In genomic region chr8:120433734-120434133, GRCm38 (mm10) we compare ENCODE assay signal across 11 mouse cellular contexts.
DNase-seq lines count a peak whose midpoint lies in the region; ATAC-seq and TF ChIP-seq lines count a peak whose summit lies in the region.
"Had no signal": no experiment of that assay in that cellular context is flagged by ENCODE, and none has a peak within 500 bp of the region (broad histone marks: within the 10 kb centered on the region; RNA-seq: fewer than 3 reads in every experiment).

No protein-coding gene starts in this region.

- H3K27me3 ChIP-seq in midbrain, postnatal 0 days (ENCODE audit: insufficient read depth, low read length), result no peaks in the 10 kb centered on the region
- peaks cover 6% of the 10 kb centered on the region; the same call in 1 of the 2 replicates for H3K27me3 ChIP-seq in midbrain, embryonic 11.5 days (ENCODE audit: control insufficient read depth, insufficient read depth, low read length)
- H3K27me3 ChIP-seq: midbrain, embryonic 15.5 days had no signal

- TF ChIP-seq CTCF in gastrocnemius, adult 2 months (IDR thresholded peaks at IDR 0.05), result peak; percentile 60
- TF ChIP-seq CTCF in midbrain, postnatal 0 days (IDR thresholded peaks at IDR 0.05), result peak; percentile 69
- TF ChIP-seq CTCF in brain, embryonic 14.5 days (IDR thresholded peaks at IDR 0.05; ENCODE audit: borderline replicate concordance, extremely low read depth, insufficient read depth, insufficient read length), result peak; percentile 44; the same call in 1 of the 2 replicates

- H3K4me2 ChIP-seq in midbrain, postnatal 0 days (ENCODE audit: low read depth, low read length, poor library complexity, severe bottlenecking), result no peak overlapping the region
- no peak overlapping the region for H3K4me2 ChIP-seq in midbrain, embryonic 11.5 days
- H3K4me2 ChIP-seq: midbrain, embryonic 15.5 days had no signal

- no peaks in the 10 kb centered on the region for H3K36me3 ChIP-seq in midbrain, postnatal 0 days (ENCODE audit: insufficient read depth, low read length)
- H3K36me3 ChIP-seq in midbrain, embryonic 11.5 days (ENCODE audit: control insufficient read depth, insufficient read depth, low read length), result no peaks in the 10 kb centered on the region
- H3K36me3 ChIP-seq: midbrain, embryonic 15.5 days had no signal

- H3K4me3 ChIP-seq in gastrocnemius, adult 2 months, result no peak overlapping the region
- H3K4me3 ChIP-seq in midbrain, postnatal 0 days (ENCODE audit: low read depth, low read length), result no peak overlapping the region
- H3K4me3 ChIP-seq in midbrain, embryonic 11.5 days (ENCODE audit: low read depth, low read length), result no peak overlapping the region
- H3K4me3 ChIP-seq: midbrain, embryonic 15.5 days had no signal

- no peak for ATAC-seq in midbrain, postnatal 0 days (ENCODE audit: low FRiP score)
- ATAC-seq in midbrain, embryonic 11.5 days (ENCODE audit: low FRiP score), result no peak
- ATAC-seq: midbrain, embryonic 15.5 days had no signal

- no peak overlapping the region for H3K27ac ChIP-seq in gastrocnemius, adult 2 months
- no peak overlapping the region for H3K27ac ChIP-seq in midbrain, postnatal 0 days (ENCODE audit: low read depth, low read length)
- no peak overlapping the region for H3K27ac ChIP-seq in midbrain, embryonic 11.5 days (ENCODE audit: low read depth, low read length)
- H3K27ac ChIP-seq: midbrain, embryonic 15.5 days had no signal

- intact Hi-C loops in gastrocnemius, adult 2 months (cut with DNase I), result no loop called here
- intact Hi-C loops in gastrocnemius, postnatal 14 days (cut with DNase I; ENCODE audit: low total_unique reads), result no loop called here
- intact Hi-C loops in gastrocnemius, postnatal 36 days (cut with DNase I), result no loop called here

- H3K4me1 ChIP-seq in midbrain, postnatal 0 days (ENCODE audit: insufficient read depth, low read length), result no peaks in the 10 kb centered on the region; the same call in 1 of the 2 replicates
- H3K4me1 ChIP-seq in midbrain, embryonic 11.5 days (ENCODE audit: control insufficient read depth, insufficient read depth, low read length), result peaks cover 10% of the 10 kb centered on the region

- WGBS in midbrain, postnatal 0 days, result 100% methylated on average over 1 of the region's 1 CpGs
- 95% methylated on average over 1 of the region's 1 CpGs for WGBS in midbrain, embryonic 11.5 days

- TF ChIP-seq POLR2A in brain, embryonic 14.5 days (IDR thresholded peaks at IDR 0.05; ENCODE audit: borderline replicate concordance, extremely low read depth, insufficient read depth, insufficient read length, poor library complexity, severe bottlenecking), result no peak

- no peak for DNase-seq in gastrocnemius, adult 2 months
- DNase-seq in gastrocnemius, postnatal 14 days, result no peak
- DNase-seq in midbrain, postnatal 0 days (ENCODE audit: low spot score), result no peak
- DNase-seq in midbrain, embryonic 11.5 days (ENCODE audit: low spot score, missing footprints), result no peak
- no peak for DNase-seq in brain, embryonic 14.5 days (ENCODE audit: low read depth)
- DNase-seq in testis, postnatal 10 days (ENCODE audit: low spot score), result no peak
- DNase-seq in gastrocnemius, postnatal 36 days, result no peak
- DNase-seq: adrenal gland, postnatal 14 days; cerebellum, adult 9-11 months; lung, postnatal 14 days had no signal

- no peaks in the 10 kb centered on the region for H3K9me3 ChIP-seq in midbrain, postnatal 0 days (ENCODE audit: low read length)
- no peaks in the 10 kb centered on the region for H3K9me3 ChIP-seq in midbrain, embryonic 11.5 days (ENCODE audit: control insufficient read depth, low read length)
- H3K9me3 ChIP-seq: midbrain, embryonic 15.5 days had no signal

- no peak overlapping the region for H3K9ac ChIP-seq in midbrain, postnatal 0 days (replicated peaks; ENCODE audit: low read length, poor library complexity, severe bottlenecking)
- H3K9ac ChIP-seq in midbrain, embryonic 11.5 days (ENCODE audit: low read length), result no peak overlapping the region
- H3K9ac ChIP-seq: midbrain, embryonic 15.5 days had no signal
